Mouse (Mus musculus): ENCODE measurements around the gene Esf1.
"Not testable (repeated sequence)": the region's sequence is repeated elsewhere in the genome, so short reads cannot be mapped to it uniquely, and the experiment has no call there.

The Esf1 gene

GRCm38 (mm10) chr2:140099971-140100370, 70.4 kb downstream of the Esf1 start:
- no peak for ATAC-seq (ENCODE audit: insufficient number of reproducible peaks, low FRiP score, low TSS enrichment)

- no peak for ATAC-seq (ENCODE audit: insufficient number of reproducible peaks, low FRiP score, low TSS enrichment)
Measured at GRCm38 (mm10) chr2:140097131-140097591, 73.2 kb downstream of the Esf1 start.

- no peak for ATAC-seq (ENCODE audit: insufficient number of reproducible peaks, low FRiP score, low TSS enrichment)
Measured at GRCm38 (mm10) chr2:140096034-140096433, 74.3 kb downstream of the Esf1 start.

- no peak for ATAC-seq (ENCODE audit: insufficient number of reproducible peaks, low FRiP score, low TSS enrichment)
Measured at GRCm38 (mm10) chr2:140093433-140093832, 76.9 kb downstream of the Esf1 start.

GRCm38 (mm10) chr2:140084245-140084644, 86.1 kb downstream of the Esf1 start:
- ATAC-seq (ENCODE audit: insufficient number of reproducible peaks, low FRiP score, low TSS enrichment): no peak

- ATAC-seq (ENCODE audit: insufficient number of reproducible peaks, low FRiP score, low TSS enrichment): no peak
Measured at GRCm38 (mm10) chr2:140080747-140081577, 89.4 kb downstream of the Esf1 start.

GRCm38 (mm10) chr2:140079284-140079683, 91.1 kb downstream of the Esf1 start:
- ATAC-seq (ENCODE audit: insufficient number of reproducible peaks, low FRiP score, low TSS enrichment): not testable (repeated sequence)

- no peak for ATAC-seq (ENCODE audit: insufficient number of reproducible peaks, low FRiP score, low TSS enrichment)
Measured at GRCm38 (mm10) chr2:140078600-140079280, 91.6 kb downstream of the Esf1 start.

- no peak for ATAC-seq (ENCODE audit: insufficient number of reproducible peaks, low FRiP score, low TSS enrichment)
Measured at GRCm38 (mm10) chr2:140077476-140077875, 92.9 kb downstream of the Esf1 start.

GRCm38 (mm10) chr2:140075150-140075549, 95.2 kb downstream of the Esf1 start:
- ATAC-seq (ENCODE audit: insufficient number of reproducible peaks, low FRiP score, low TSS enrichment): no peak
